Mouse (Mus musculus) inflammation-experienced regulatory T-cells, adult 6 months (primary cell): ENCODE data around the gene Ptpro. TPM values are rescaled to one million over a fixed set of nuclear protein-coding genes. Genes with fewer than 3 reads are reported as not detected.
"Not testable (repeated sequence)": the region's sequence is repeated elsewhere in the genome, so short reads cannot be mapped to it uniquely, and the experiment has no call there.

Experiments used
- ATAC-seq: one replicate; pipeline ENCODE4 v1.8.0; 2017
- polyA plus RNA-seq, 3 experiments: library from polyadenylated mRNA; unstranded; fragments of 100-300 nt; shearing (Covaris generic); gene quantifications; one replicate each; pipeline ENCODE4 v1.2.1; 2017

Gene Ptpro
- polyA plus RNA-seq, 3 experiments from 2014 or later, result 0.21 to 0.60 TPM; not detected in 1

DNA sequence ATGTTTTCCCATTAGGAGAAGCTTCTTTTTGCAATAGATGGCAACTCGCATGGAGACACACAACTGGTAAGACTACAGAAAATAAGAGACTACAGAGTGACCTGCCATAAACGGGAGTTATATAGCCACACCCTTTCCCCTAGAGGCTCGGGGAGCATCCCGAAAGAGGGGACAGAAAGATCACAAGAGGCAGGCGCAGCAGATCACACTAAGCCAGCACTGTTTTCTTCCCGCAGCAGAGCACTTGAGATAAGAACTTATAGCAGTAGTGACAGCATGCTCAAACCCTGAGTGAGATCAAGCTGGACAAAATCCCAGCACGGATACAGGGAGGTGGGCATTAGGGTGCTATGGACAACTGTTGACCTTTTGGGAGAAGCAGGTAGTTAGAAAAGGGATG, 203.9 kb downstream of the Ptpro start:
- no peak for ATAC-seq

DNA sequence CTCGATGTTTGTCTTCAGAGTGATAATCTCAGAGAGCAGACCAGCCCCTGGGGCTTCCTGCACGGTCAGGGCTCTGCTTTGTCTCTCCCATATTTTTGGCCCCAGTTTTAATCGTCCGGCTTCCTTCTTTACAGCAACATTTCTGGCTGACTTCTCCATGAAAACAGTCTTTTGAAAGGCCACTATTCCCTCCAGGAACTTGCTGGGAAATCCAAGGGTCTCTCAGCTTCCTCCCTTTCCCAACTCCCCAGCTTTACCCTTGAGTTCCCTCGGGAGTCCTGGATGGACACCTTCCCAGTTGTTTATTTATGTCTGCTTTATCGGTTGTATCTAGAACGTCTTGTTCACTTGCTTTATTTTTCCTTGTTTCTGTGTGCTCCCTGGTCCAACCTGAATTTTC, 205.1 kb downstream of the Ptpro start:
- ATAC-seq, result no peak

DNA sequence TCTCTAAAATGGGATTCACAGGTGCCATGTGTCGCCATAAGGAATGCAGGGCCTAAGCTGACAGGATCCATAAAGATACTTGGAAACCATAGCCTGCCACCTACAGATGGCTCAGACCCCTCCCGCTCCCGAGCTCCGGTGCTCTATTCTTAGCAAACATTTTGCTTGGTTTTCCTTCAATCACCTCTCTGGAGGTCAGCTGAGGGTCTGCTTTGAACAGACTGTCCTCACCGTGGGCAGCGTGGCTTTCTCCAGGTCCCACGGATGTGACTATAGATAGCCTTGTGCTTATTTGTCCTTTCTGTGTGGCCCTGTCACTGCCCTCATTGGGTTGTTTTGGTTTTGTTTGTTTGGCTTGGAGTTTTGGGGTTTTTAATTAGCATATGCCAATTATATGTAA, 206.0 kb downstream of the Ptpro start:
- ATAC-seq, result no peak

DNA sequence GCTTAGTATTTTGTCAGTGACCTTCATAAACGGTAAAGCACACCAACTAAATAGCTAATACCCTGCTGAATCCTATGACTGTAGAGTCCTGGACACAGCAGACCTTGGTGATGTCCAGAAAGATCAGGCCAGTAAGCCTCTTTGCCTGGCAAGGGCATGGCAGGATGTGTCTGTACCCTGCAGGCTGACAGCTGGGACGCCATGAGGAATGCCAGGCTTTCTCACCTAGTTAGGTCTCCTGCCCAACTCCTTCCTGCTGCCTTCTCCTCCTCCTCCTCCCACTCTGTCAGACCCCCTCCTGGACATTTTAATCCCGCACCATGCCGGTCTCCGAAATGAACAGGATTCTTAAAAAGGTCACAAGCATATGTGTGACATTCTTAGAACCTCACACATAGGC, 211.7 kb downstream of the Ptpro start:
- ATAC-seq, result no peak

DNA sequence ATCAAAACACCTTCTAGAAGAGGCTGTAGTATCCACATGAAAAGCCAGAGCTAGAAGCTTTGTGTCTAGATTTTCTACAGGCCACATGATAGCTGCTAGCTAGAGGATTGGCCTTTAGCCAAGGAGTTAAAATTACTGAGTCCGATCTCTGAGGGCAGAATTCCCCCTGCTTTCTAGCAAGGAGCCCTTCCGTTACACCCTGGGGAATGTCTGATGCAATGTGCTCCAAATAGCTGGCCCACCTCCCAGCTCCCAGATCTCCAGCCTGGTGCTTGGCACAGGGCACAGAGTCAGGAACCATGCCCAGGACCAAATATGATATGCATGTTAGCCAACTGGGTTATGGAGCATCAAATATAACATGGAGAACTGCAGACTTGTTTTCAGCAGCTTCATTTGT, 213.1 kb downstream of the Ptpro start:
- ATAC-seq, result no peak

DNA sequence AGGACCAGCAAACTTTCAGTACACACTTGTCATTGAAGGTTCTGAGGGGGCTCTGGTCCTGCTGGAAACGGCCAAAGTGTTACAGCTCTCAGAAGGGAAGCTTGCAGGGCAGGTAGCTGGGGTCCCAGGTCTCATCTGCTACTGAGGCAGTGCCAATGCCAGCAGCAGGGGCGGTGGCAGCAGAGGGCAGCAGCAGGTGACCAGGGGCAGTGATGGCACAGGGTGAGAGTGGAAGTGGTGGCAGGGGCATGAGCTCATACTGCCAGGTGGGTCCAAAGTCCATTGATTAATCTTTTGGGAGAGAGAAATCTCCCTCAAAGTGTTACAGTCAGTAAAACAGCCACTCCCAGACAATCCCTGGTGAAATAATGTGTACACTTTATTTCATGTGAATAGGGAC, 214.1 kb downstream of the Ptpro start:
- no peak for ATAC-seq

DNA sequence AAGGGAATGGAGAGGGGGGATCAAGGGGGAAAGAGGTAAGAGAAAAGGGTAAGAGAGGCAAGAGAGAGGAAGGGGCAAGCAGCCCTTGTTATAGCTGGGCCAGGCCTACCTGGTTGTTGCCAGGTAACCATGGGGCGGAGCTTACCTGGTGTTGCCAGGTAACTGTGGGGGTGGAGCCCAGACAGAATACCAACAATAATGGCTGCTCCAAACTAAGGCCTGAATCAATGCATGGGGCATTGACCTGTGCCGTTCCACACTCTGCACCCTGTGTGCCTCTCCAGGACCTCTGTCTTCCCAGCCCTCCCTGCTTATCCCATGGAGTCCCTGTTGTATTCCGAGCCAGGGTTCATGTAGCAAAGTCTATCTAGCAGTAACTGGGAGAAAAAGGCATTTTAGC, 215.6 kb downstream of the Ptpro start:
- no peak for ATAC-seq

DNA sequence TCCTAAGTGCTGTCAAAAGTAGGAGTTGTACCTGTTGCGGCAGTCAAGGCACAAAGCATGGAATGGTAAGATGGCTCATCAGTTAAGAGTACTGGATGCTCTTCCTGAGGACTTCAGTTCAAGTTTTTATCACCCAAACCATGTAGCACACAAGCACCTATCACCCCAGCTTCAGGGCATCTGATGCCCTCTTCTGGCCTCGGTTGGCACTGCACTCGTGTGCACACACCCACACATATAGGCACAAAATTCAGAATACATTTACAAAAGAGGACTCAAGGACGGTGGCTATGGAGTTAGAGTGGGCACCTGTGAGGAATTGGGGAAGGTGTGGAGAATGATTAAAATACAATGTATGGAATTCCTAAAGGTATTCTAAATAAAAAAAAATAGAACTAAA, 217.4 kb downstream of the Ptpro start:
- ATAC-seq, result no peak

DNA sequence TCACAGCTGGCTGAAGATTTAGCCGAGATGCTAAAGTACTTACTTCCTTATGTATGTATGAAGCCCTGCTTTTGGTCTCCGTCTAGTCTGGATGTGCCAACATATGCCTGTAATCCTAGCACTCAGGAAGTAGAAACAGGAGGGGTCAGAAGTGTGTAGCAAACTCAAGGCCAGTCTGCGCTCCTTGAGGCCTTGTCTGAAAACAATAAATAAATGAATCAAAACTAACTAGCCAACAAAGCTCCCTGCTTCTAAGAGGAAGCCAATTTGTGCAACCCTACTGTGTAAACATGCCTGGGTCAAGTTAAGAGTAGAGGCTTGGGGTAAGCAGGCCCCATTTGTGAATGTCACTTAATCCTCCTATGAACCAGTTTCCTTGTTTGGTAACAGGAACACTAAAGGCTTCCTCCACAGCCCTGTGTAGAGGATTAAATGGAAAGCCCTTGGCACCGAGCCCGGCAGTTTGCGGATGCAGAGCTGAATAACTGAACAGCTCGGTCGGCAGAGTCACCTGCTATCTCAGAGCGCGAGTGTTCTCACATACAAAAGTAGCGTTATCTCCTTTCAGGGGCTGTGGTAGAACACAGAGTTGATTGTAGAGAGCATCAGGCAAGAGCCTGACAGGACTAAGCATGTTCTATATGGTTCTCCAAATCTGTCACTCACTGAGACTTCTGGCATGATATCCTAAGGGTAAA, 218.9 kb downstream of the Ptpro start:
- no peak for ATAC-seq

DNA sequence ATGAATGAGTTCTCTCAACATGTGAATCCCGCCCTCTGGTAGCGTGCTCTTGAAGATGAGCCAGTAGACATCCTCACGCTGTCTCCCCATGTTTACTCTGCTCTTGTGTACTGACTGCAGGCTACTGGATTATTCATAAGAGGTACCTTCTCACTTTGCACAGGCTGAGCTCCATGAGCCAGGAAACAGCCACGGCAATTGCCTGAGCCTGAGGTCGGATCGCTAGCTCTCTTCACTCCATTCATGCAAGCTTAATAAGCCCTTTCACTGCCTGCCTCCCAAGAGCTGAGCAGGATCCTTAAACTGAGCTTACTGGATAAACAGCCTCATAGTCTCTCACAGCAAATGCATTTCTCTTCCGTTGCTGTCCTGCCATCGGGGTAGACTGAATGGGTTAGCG, 220.0 kb downstream of the Ptpro start:
- no peak for ATAC-seq

DNA sequence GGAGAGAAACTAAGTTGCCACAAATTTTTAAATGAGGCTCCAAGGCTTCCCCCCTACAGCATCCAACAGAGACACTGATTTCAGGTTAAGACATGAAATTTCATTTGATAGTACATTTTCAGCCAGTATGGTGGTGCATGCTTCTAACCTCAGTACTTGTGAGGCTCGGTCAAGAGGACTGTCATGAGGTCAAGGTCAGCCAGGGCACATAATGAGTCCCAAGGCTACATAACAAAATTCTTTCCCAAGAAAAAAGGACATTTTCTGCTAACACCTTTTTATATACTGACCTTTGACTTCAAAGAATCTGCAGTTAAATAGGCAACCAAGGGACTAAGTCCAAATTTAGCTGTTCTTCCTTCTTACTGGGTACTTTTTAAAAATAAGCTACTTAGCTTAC, 221.3 kb downstream of the Ptpro start:
- no peak for ATAC-seq

DNA sequence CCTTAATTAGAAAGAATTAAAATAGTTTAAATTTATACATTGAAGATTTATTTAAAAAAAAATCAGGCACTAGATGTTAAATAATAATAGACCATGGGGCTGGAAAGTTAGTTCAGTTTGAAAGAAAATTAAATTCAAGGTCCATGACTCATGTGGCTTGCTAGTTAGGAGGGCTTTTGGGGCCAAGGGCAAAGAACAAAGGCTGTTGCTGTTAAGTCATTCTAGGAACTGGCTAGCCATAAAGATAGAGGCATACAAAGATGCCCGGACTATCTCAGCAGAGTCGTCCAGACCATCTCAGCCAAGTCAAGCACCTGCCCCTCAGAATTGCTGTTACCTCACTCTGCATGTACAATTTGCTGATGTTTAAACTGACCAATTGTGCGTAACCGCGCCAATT, 223.6 kb downstream of the Ptpro start:
- not testable (repeated sequence) for ATAC-seq

DNA sequence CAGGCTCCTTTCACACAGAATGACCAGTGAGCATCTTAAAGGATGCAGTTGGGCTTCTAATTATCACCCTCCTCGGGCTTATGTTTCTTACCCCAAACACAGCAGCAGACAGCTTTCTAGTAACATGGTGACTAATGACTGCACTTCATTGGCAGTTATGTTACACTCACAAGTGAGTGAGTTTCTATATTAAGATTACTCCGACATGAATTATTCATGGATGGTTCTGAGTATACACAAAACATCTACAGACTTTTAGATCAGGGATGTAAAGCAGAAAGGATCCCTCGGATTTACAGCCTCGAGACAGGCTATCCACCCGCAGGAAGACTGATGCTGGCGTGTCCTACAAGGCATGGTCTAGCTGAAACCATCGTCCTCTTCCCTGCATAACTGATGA, 230.8 kb downstream of the Ptpro start:
- ATAC-seq, result no peak

DNA sequence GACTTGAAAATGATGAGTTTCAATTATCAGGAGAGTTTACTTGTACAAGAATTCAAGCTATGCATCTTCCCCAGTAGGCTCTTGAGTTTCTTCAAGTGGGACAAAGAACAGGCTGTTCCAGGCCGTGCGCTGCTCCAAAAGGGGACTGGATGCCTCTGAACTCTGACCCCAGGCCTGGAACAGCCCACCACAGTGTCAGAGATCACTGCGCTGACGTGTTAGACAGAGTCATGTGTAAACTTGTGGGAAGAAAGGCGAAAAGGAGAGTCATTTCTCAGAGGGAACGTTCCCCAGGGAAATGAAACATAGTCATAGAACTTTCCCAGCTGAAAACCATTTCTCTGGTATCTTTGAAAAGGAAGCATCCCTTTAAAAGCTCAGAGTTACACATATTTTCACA, 235.3 kb downstream of the Ptpro start:
- no peak for ATAC-seq

DNA sequence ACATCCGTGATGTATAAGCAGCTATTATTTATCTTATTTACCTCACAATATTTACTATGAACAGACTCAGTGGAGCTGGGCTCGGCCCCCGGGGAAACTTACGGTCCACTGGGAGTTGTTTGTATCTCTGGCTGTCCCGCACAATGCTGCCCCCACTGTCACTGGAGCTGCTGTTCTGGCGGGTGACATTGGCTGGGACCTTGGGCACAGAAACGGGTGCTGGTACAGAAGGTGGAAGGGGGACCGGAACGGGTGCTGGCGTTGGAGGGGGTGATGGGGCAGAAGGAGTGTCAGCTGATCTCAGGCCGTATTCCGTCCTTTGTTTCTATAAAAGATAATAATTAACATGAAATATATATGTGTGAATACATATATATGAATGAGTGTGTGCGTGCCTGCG, 238.0 kb downstream of the Ptpro start:
- no peak for ATAC-seq

DNA sequence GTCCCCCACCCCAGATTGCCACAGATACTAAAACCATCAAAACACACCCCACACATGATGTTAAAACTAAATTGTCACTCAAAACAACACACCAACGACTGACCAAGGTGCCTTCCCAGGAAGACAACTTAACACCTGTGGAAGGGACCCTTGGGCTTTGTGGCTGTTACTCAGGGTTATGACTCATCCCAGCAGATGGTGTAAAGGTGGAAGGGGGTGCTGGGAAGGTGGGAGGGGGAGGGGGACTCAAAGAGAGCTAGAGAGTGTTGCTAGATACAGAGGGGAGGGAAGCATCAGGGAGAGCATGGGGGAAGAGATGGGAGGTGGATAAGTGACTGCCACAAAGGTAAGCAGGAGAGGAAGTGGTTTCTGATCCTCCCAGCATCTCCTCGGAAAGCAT, 239.5 kb downstream of the Ptpro start:
- ATAC-seq, result no peak

DNA sequence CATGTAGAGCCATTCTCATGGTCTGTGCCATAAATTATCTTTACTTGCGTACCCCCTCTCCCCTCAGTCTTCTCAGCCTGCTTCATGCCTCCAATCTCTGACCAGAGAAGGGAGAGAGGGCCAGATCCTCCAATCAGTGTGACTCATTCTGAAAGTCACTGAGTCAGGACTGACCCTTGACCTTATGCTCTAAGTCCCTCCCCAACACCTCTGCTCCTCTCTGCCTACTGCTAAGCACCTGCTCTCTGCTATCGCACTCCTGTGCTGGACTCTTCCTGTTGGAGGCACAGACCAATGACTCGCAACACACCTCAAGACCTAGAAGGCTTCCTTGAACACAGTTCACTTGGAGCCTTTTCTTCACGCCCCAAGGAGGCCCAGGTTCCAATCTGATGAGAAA, 240.5 kb downstream of the Ptpro start:
- ATAC-seq, result no peak

DNA sequence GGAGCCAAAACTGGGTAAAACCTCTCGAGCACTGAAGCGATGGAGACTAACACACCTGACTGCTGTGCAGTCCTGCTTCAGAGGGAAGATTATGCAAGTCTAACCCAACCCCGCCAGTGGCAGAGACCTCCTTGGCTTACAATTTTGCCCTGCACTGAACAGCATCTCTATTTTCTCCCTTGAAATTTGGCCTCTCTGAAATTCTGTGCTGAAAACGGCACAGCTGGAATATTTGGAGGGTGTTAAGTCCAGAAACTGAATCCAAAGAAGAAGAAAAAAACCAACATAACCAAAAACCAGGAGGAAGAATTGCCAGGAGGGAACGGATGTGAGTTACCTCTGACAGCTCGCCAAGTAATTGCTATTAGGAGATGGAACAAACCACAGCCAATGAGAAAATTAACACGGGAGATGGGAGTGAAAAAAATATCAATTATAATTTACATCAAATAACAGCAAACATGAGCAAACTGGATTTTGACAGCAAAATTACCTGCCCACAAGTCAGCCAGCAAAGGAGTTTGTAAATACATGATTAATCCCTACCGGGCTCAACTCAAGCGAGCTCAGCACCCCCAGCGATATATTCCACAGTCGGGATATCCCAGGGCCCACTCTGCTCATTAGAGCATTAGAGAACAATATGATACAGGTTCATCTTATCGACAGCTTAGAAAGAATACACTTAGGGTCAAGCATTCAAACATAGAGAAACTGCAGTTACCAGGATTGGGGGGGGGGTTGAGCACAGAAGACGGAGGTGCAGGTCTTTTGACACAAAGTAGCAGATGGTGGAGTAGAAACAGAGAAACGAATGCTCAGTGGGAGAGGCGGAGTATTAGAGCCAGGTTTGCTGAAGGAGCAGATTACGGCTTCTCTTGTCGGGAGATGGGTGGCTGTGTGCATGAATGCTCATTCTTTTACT, 241.4 kb downstream of the Ptpro start:
- ATAC-seq, result no peak

DNA sequence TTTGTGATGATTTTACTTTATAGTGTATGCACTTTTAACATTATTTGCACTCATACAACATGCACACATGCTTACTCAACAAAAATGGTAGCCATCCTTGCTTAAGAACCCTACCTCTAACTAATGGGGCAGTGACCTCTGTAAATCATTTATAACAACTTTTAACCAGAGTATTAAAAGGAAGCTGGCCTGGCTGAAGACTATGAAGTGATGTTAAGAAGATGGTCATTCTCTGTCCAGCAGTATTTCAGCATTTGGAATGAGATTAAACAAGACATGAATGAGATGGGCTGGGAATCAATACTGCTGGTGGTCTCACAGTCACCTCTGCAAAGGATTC, 242.0 kb downstream of the Ptpro start:
- ATAC-seq, result no peak

DNA sequence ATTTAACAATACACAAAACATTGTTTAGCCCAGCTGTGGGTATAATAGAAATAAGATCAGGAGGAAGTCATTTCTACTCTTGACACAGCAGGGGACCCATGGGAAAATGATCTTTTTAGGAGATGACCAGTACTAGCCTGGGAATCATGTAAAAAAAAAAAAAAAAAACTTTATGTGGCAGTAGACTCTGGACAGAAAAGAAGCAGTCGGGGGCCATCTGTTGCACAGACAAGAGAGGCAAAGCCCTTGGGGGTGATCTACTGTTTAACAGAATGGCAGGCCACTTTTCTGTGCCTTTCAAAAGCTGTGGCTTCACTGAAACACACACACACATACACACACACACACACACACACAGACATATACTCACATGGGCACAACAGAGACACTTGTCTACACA, 242.7 kb downstream of the Ptpro start:
- ATAC-seq, result no peak

DNA sequence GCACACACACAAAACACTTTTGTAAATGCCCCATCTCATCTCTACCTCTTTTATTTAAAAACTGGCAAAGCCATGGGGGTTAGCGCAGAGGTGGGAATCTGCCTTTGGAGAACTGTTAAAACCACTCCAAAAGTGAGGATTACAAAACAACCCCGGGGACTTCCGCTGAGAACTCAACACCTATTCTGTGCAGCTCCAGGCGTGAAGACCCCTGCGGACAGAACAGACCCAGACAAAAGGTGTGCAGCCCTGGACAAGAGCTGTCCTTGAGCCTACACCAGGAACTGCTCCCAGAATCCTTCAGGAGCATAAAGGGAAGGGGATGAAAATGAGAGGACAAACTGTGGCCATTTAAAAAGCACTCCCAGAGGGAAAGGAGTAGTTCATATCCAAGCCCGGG, 243.1 kb downstream of the Ptpro start:
- ATAC-seq, result no peak

DNA sequence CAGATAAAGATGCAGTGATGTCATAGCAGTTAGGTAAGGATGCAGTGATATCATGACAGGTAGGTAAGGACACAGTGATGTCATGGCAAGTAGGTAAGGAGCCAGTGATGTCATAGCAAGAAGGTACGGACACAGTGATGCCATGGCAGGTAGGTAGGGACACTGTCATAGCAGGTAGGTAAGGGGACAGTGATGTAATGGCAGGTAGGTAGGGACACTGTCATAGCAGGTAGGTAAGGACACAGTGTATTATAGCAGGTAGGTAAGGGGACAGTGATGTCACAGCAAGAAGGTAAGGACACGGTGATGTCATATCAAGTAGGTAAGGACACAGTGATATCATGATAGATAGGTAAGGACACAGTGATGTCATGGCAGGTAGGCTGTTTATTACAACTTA, 244.4 kb downstream of the Ptpro start:
- no peak for ATAC-seq

DNA sequence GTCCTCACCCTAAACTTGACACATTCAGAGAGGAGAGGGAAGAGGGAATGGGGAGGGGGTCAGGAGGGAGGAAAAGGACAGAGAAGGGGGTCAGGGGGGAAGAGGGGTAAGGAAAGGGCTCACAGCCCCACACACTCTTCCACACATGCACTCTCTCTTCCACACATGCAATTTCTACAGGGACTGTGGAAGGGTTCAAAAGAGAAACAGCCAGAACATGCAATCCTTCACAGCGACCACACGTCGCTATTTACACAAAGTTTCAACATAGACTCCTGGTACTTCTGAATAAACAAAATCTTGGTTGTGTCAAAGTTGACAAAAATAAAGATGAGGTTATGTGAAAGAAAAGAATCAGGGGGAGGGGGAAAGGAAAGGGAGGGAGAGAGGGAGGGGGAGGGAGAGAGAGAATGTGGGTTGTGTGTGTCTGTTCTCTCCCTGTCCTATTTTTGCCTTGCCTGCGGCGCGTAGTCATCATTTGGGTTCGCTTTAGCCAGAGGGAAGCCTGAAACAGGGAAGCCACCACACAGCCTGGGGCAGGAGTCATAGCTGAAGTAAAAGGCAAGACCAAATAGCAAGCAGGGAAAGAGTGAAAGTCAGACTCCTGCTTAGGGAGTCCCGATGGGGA, 245.2 kb downstream of the Ptpro start:
- ATAC-seq, result no peak

DNA sequence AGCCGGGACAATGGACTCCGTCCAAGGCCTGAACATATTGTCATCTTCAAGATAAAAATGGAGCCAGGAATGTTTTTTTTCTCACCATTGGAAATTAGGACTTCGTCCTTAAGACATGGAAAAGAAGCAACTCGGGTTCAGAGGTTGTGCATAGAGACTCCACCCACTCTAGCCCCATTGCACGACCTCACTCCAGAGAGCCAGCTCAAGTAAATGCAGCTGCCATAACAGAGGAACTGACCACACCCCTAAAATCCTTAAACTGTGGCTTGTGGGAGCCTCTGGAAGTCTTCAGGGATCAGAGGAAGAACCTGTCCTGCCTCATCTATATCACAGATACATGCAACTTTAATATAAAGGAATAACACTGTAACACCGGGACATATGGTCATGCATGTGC, 246.7 kb downstream of the Ptpro start:
- no peak for ATAC-seq
